In the genomic region with DNA sequence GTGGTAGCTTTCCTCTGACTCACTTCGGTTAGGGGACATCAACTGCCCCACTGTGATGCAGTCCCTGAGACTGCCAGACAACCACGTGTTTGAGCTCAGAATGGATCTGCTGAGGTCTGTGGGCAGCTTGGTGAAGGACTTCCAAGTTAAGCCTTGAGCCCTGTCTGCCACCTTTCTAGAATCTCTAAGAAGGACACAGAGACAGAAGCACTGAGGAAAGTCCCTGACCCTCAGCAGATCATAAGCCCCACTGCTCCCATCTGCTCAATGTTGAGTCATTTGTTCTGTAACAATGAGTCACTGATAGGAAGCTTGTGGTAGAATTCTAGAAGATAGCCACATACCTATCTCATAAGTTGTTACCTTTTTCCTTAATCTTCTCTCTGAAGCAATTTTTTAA, we compare ENCODE assay signal across 26 mouse cellular contexts.
DNase-seq lines count a peak whose midpoint lies in the region; ATAC-seq and TF ChIP-seq lines count a peak whose summit lies in the region.
"Had no signal": no experiment of that assay in that cellular context is flagged by ENCODE, and none has a peak within 500 bp of the region (broad histone marks: within the 10 kb centered on the region; RNA-seq: fewer than 3 reads in every experiment).

No protein-coding gene starts in this region.

- DNase-seq in adrenal gland, adult (ENCODE audit: inconsistent age in 2 of 2, low spot score in 1 of 2): peak; percentile 23 to 56
- no peak for DNase-seq in adrenal gland, postnatal 4 days (ENCODE audit: low spot score in 2 of 2)
- DNase-seq in frontal cortex, postnatal 25 days (ENCODE audit: low spot score in 2 of 2): no peak
- peak; percentile 5 for DNase-seq in right cerebral cortex, adult 18-20 months
- no peak for DNase-seq in right cerebral cortex, postnatal 14 days
- DNase-seq in CH12.LX (ENCODE audit: extremely low read depth): peak; percentile 63
- no peak for DNase-seq in forebrain, embryonic 11.5 days (ENCODE audit: low spot score)
- DNase-seq: cerebellum, adult 11-12 months; cerebellum, adult 8-10 months; cerebellum, postnatal 14 days; forebrain, postnatal 0 days; gastrocnemius, postnatal 10 days; heart, adult 18-20 months; heart, postnatal 14 days; heart, postnatal 4 days; kidney, adult 18-20 months had no signal

- no peak overlapping the region for H3K4me3 ChIP-seq in CH12.LX (replicated peaks in 1 of 3; ENCODE audit: low read depth in 2 of 3, low read length in 2 of 3, poor library complexity in 1 of 3)
- H3K4me3 ChIP-seq in forebrain, embryonic 11.5 days (ENCODE audit: low read depth, low read length): no peak overlapping the region
- H3K4me3 ChIP-seq: forebrain, embryonic 10.5 days; heart, embryonic 12.5 days; heart, embryonic 15.5 days had no signal

- H3K27me3 ChIP-seq in CH12.LX (replicated peaks): no peaks in the 10 kb centered on the region
- no peaks in the 10 kb centered on the region for H3K27me3 ChIP-seq in forebrain, embryonic 11.5 days (ENCODE audit: control insufficient read depth, insufficient read depth, low read length)
- H3K27me3 ChIP-seq: heart, embryonic 12.5 days; heart, embryonic 15.5 days had no signal

- dilution Hi-C loops in CH12.LX (cut with MboI; ENCODE audit: extremely low pct_ligation_motif_present, extremely low pct_unique_long_range_greater_than_20kb, low sequenced_read_pairs): no loop called here

- H3K9me3 ChIP-seq in CH12.LX (replicated peaks; ENCODE audit: low read length): peaks cover 4% of the 10 kb centered on the region
- no peaks in the 10 kb centered on the region for H3K9me3 ChIP-seq in forebrain, embryonic 11.5 days (ENCODE audit: control insufficient read depth, low read length)
- H3K9me3 ChIP-seq: forebrain, embryonic 10.5 days; heart, embryonic 12.5 days; heart, embryonic 15.5 days had no signal

- TF ChIP-seq RAD21 in CH12.LX (IDR thresholded peaks at IDR 0.05; ENCODE audit: low read depth, low read length): no peak

- no peak overlapping the region for H3K4me2 ChIP-seq in CH12.LX (ENCODE audit: insufficient read depth, low read depth, poor library complexity, severe bottlenecking)
- no peak overlapping the region for H3K4me2 ChIP-seq in forebrain, embryonic 11.5 days (ENCODE audit: low read depth, low read length, severe bottlenecking)
- H3K4me2 ChIP-seq: heart, embryonic 12.5 days; heart, embryonic 15.5 days; hindbrain, embryonic 14.5 days had no signal

- in situ Hi-C loops in CH12.LX (cut with MboI; ENCODE audit: low pct_ligation_motif_present, low pct_unique_long_range_greater_than_20kb, low sequenced_read_pairs): no loop called here

- TF ChIP-seq POLR2A in CH12.LX (IDR thresholded peaks at IDR 0.05; ENCODE audit: low read depth, low read length): no peak

- TF ChIP-seq EP300 in CH12.LX (IDR thresholded peaks at IDR 0.05; ENCODE audit: low read length): peak; percentile 91

- H3K4me1 ChIP-seq in CH12.LX (ENCODE audit: control insufficient read depth in 1 of 2, insufficient read depth in 2 of 2): peaks cover 4 to 45% of the 10 kb centered on the region in 2 experiments; a peak in 3 of 4 replicates
- H3K4me1 ChIP-seq in forebrain, embryonic 11.5 days (replicated peaks; ENCODE audit: control insufficient read depth, insufficient read depth, low read length): no peaks in the 10 kb centered on the region
- H3K4me1 ChIP-seq: forebrain, embryonic 10.5 days; heart, embryonic 12.5 days; heart, embryonic 15.5 days had no signal

- H3K27ac ChIP-seq in CH12.LX (ENCODE audit: insufficient read depth, low read depth): no peak overlapping the region
- no peak overlapping the region for H3K27ac ChIP-seq in forebrain, embryonic 11.5 days (ENCODE audit: low read depth, low read length)
- H3K27ac ChIP-seq: forebrain, embryonic 10.5 days; heart, embryonic 15.5 days; hindbrain, embryonic 14.5 days; hindbrain, postnatal 0 days had no signal

- peak; percentile 31; the same call in 1 of the 2 replicates for ATAC-seq in frontal cortex, adult (ENCODE audit: low TSS enrichment)
- no peak for ATAC-seq in forebrain, embryonic 11.5 days (replicated peaks; ENCODE audit: low FRiP score)
- ATAC-seq: forebrain, embryonic 14.5 days; forebrain, postnatal 0 days; hindbrain, postnatal 0 days; inflammation-experienced regulatory T-cells, adult 6 months; intestine, embryonic 16.5 days had no signal

- TF ChIP-seq CTCF in CH12.LX (conservative IDR thresholded peaks at IDR 0.05 in 1 of 2, IDR thresholded peaks at IDR 0.05 in 1 of 2; ENCODE audit: low read depth in 2 of 2, low read length in 2 of 2): no peak

- H3K9ac ChIP-seq in CH12.LX (ENCODE audit: insufficient read depth, low read depth): no peak overlapping the region
- H3K9ac ChIP-seq in forebrain, embryonic 11.5 days (ENCODE audit: low read length): no peak overlapping the region
- H3K9ac ChIP-seq: forebrain, postnatal 0 days; heart, embryonic 12.5 days; heart, embryonic 15.5 days; hindbrain, embryonic 14.5 days had no signal

- H3K79me2 ChIP-seq in CH12.LX (replicated peaks; ENCODE audit: control insufficient read depth, extremely low read depth, insufficient read depth, poor library complexity, severe bottlenecking): no peaks in the 10 kb centered on the region

- 87% methylated on average over 2 of the region's 2 CpGs for WGBS in forebrain, embryonic 11.5 days

- H3K36me3 ChIP-seq in CH12.LX (replicated peaks in 1 of 2; ENCODE audit: control insufficient read depth in 1 of 2, insufficient read depth in 1 of 2, low read length in 1 of 2): no peaks in the 10 kb centered on the region
- no peaks in the 10 kb centered on the region for H3K36me3 ChIP-seq in forebrain, embryonic 11.5 days (ENCODE audit: control insufficient read depth, insufficient read depth, low read length)
- H3K36me3 ChIP-seq: forebrain, embryonic 10.5 days; G1E; heart, embryonic 12.5 days; heart, embryonic 15.5 days had no signal

TF ChIP-seq in CH12.LX, 34 proteins besides CTCF, POLR2A, EP300 and RAD21:
- TF ChIP-seq TBP (conservative IDR thresholded peaks at IDR 0.05; ENCODE audit: low read depth, low read length): no peak
- peak; percentile 64 for TF ChIP-seq BHLHE40 (IDR thresholded peaks at IDR 0.05; ENCODE audit: low read depth, low read length)
- TF ChIP-seq HCFC1 (IDR thresholded peaks at IDR 0.05; ENCODE audit: low read depth, low read length): no peak
- no peak for TF ChIP-seq CHD1 (IDR thresholded peaks at IDR 0.05; ENCODE audit: low read depth, low read length)
- TF ChIP-seq ZC3H11A (IDR thresholded peaks at IDR 0.05; ENCODE audit: low read depth, low read length): no peak
- TF ChIP-seq IRF4 (IDR thresholded peaks at IDR 0.05; ENCODE audit: low read depth, low read length): peak; percentile 73; the same call in 1 of the 2 replicates
- TF ChIP-seq GABPA (IDR thresholded peaks at IDR 0.05; ENCODE audit: insufficient replicate concordance, low read depth, low read length): no peak
- 0 out of 2 replicates have a peak, but pooled peaks have one; percentile 48 for TF ChIP-seq MXI1 (IDR thresholded peaks at IDR 0.05; ENCODE audit: low read depth, low read length)
- TF ChIP-seq UBTF (IDR thresholded peaks at IDR 0.05; ENCODE audit: low read depth, low read length): no peak
- 0 out of 2 replicates have a peak, but pooled peaks have one; percentile 24 for TF ChIP-seq MAFK (IDR thresholded peaks at IDR 0.05; ENCODE audit: insufficient replicate concordance, low read length)
- TF ChIP-seq JUND (conservative IDR thresholded peaks at IDR 0.05; ENCODE audit: low read depth, low read length): peak; percentile 87
- TF ChIP-seq MYC (IDR thresholded peaks at IDR 0.05; ENCODE audit: low read depth, low read length): peak; percentile 22; the same call in 1 of the 2 replicates
- no peak for TF ChIP-seq PAX5 (IDR thresholded peaks at IDR 0.05; ENCODE audit: low read length)
- no peak for TF ChIP-seq USF2 (conservative IDR thresholded peaks at IDR 0.05; ENCODE audit: low read depth, low read length)
- TF ChIP-seq MEF2A (IDR thresholded peaks at IDR 0.05; ENCODE audit: borderline replicate concordance, low read depth, low read length): 0 out of 2 replicates have a peak, but pooled peaks have one; percentile 28
- no peak for TF ChIP-seq KAT2A (IDR thresholded peaks at IDR 0.05; ENCODE audit: insufficient replicate concordance, low read length)
- peak; percentile 72; the same call in 1 of the 2 replicates for TF ChIP-seq TCF12 (IDR thresholded peaks at IDR 0.05; ENCODE audit: low read depth, low read length)
- no peak for TF ChIP-seq E2F4 (IDR thresholded peaks at IDR 0.05; ENCODE audit: insufficient replicate concordance, low read depth, low read length)
- TF ChIP-seq JUN (IDR thresholded peaks at IDR 0.05; ENCODE audit: insufficient read depth, low read depth, low read length): peak; percentile 62; the same call in 1 of the 2 replicates
- peak; percentile 91 for TF ChIP-seq ETS1 (conservative IDR thresholded peaks at IDR 0.05; ENCODE audit: low read depth, low read length)
- TF ChIP-seq MAX (IDR thresholded peaks at IDR 0.05; ENCODE audit: low read length): peak; percentile 59
- no peak for TF ChIP-seq SIN3A (IDR thresholded peaks at IDR 0.05; ENCODE audit: low read length)

Comparison
In these comparisons a context has a peak if more than half of its experiments do, and no peak if none do; other contexts are left out.
1. DNase-seq: peak in adrenal gland, adult (2 of 2), right cerebral cortex, adult 18-20 months (single experiment) and CH12.LX (single experiment); none in adrenal gland, postnatal 4 days (0 of 2), frontal cortex, postnatal 25 days (0 of 2), right cerebral cortex, postnatal 14 days (single experiment) and forebrain, embryonic 11.5 days (single experiment).